Mouse (Mus musculus): ENCODE results near the gene Spg11. TPM values are rescaled to one million over a fixed set of nuclear protein-coding genes. Genes with fewer than 3 reads are reported as not detected.

Gene Spg11
- polyA plus RNA-seq, 1 experiment from 2014 or later, result 17.0 TPM

- no peak for TF ChIP-seq CTCF (IDR thresholded peaks at IDR 0.05)
- ChIA-PET POLR2A (interaction anchor here (1.0 to 1.2 kb wide), 2 partner anchors 11 to 27 kb away, joined by 3 to 4 read pairs; no protein-coding TSS in a partner anchor), CTCF (interaction anchor here (1.4 kb wide), 1 partner anchor 22 kb away, joined by 5 read pairs; no protein-coding TSS in a partner anchor)
- DNase-seq (ENCODE audit: low read depth, low spot score), result no peak
- no peaks in the 10 kb centered on the region for H3K27me3 ChIP-seq
- in situ Hi-C loops (cut with MboI; ENCODE audit: low pct_unique_long_range_greater_than_20kb), result no loop called here
- ATAC-seq, result no peak
Measured at GRCm38 (mm10) chr2:122146687-122147086, 28.5 kb upstream of the Spg11 start.

- ChIA-PET POLR2A (no interaction called here), CTCF (no interaction called here)
- DNase-seq (ENCODE audit: low read depth, low spot score), result no peak
- no peak for ATAC-seq
- in situ Hi-C loops (cut with MboI; ENCODE audit: low pct_unique_long_range_greater_than_20kb), result no loop called here
- TF ChIP-seq CTCF (IDR thresholded peaks at IDR 0.05), result no peak
- H3K27me3 ChIP-seq, result no peaks in the 10 kb centered on the region
Measured at GRCm38 (mm10) chr2:122145756-122146155, 27.6 kb upstream of the Spg11 start.

- in situ Hi-C loops (cut with MboI; ENCODE audit: low pct_unique_long_range_greater_than_20kb), result no loop called here
- POLR2A ChIA-PET, result no interaction called here
- ATAC-seq (no peak), DNase-seq (ENCODE audit: low read depth, low spot score) (no peak)
- no peak for TF ChIP-seq CTCF (IDR thresholded peaks at IDR 0.05)
- CTCF ChIA-PET, result interaction anchor here (0.7 to 1.5 kb wide), 2 partner anchors 11 to 17 kb away, joined by 3 to 5 read pairs; partner anchors contain the start of gene Trim69
- no peaks in the 10 kb centered on the region for H3K27me3 ChIP-seq
Measured at GRCm38 (mm10) chr2:122143111-122143510, 24.9 kb upstream of the Spg11 start.

- DNase-seq (ENCODE audit: low read depth, low spot score), result no peak
- POLR2A ChIA-PET, result no interaction called here
- H3K27me3 ChIP-seq, result peaks cover 5% of the 10 kb centered on the region
- in situ Hi-C loops (cut with MboI; ENCODE audit: low pct_unique_long_range_greater_than_20kb), result no loop called here
- TF ChIP-seq CTCF (IDR thresholded peaks at IDR 0.05), result peak; percentile 15
- no peak for ATAC-seq
- CTCF ChIA-PET, result no interaction called here
Measured at GRCm38 (mm10) chr2:122141332-122141967, 23.3 kb upstream of the Spg11 start.

- in situ Hi-C loops (cut with MboI; ENCODE audit: low pct_unique_long_range_greater_than_20kb), result no loop called here
- peaks cover 5% of the 10 kb centered on the region for H3K27me3 ChIP-seq
- ATAC-seq (no peak), DNase-seq (ENCODE audit: low read depth, low spot score) (no peak)
- POLR2A ChIA-PET, result no interaction called here
- CTCF ChIA-PET, result no interaction called here
- TF ChIP-seq CTCF (IDR thresholded peaks at IDR 0.05), result no peak
Measured at GRCm38 (mm10) chr2:122140815-122141214, 22.6 kb upstream of the Spg11 start.

- peaks cover 5% of the 10 kb centered on the region for H3K27me3 ChIP-seq
- POLR2A ChIA-PET, result interaction anchor here (0.6 kb wide), 1 partner anchor 231 kb away, joined by 4 read pairs; no protein-coding TSS in a partner anchor
- in situ Hi-C loops (cut with MboI; ENCODE audit: low pct_unique_long_range_greater_than_20kb), result no loop called here
- ATAC-seq (no peak), DNase-seq (ENCODE audit: low read depth, low spot score) (no peak)
- TF ChIP-seq CTCF (IDR thresholded peaks at IDR 0.05), result no peak
- CTCF ChIA-PET, result interaction anchor here (0.9 kb wide), 1 partner anchor 13 kb away, joined by 3 read pairs; no protein-coding TSS in a partner anchor
Measured at GRCm38 (mm10) chr2:122137839-122138465, 19.8 kb upstream of the Spg11 start.

- no peak for TF ChIP-seq CTCF (IDR thresholded peaks at IDR 0.05)
- in situ Hi-C loops (cut with MboI; ENCODE audit: low pct_unique_long_range_greater_than_20kb), result no loop called here
- DNase-seq (ENCODE audit: low read depth, low spot score) (no peak), ATAC-seq (no peak)
- ChIA-PET CTCF (interaction anchor here (1.1 to 2.0 kb wide), 2 partner anchors 11 to 28 kb away, joined by 3 to 5 read pairs; partner anchors contain the start of gene Trim69), POLR2A (no interaction called here)
- peaks cover 5% of the 10 kb centered on the region for H3K27me3 ChIP-seq
Measured at GRCm38 (mm10) chr2:122132618-122133017, 14.4 kb upstream of the Spg11 start.

- ATAC-seq (no peak), DNase-seq (ENCODE audit: low read depth, low spot score) (no peak)
- in situ Hi-C loops (cut with MboI; ENCODE audit: low pct_unique_long_range_greater_than_20kb), result no loop called here
- ChIA-PET CTCF (interaction anchor here (1.1 to 2.0 kb wide), 2 partner anchors 12 to 28 kb away, joined by 3 to 5 read pairs; partner anchors contain the start of gene Trim69), POLR2A (no interaction called here)
- H3K27me3 ChIP-seq, result peaks cover 4% of the 10 kb centered on the region
- no peak for TF ChIP-seq CTCF (IDR thresholded peaks at IDR 0.05)
Measured at GRCm38 (mm10) chr2:122132078-122132477, 13.9 kb upstream of the Spg11 start.

- H3K27me3 ChIP-seq, result no peaks in the 10 kb centered on the region
- TF ChIP-seq CTCF (IDR thresholded peaks at IDR 0.05), result no peak
- ChIA-PET POLR2A (no interaction called here), CTCF (interaction anchor here (1.7 kb wide), 1 partner anchor 32 kb away, joined by 4 read pairs; the partner anchor contains the start of gene Trim69)
- in situ Hi-C loops (cut with MboI; ENCODE audit: low pct_unique_long_range_greater_than_20kb), result no loop called here
- ATAC-seq (peak; percentile 85), DNase-seq (ENCODE audit: low read depth, low spot score) (peak; percentile 49)
Measured at GRCm38 (mm10) chr2:122127635-122128034, 9.4 kb upstream of the Spg11 start.

- DNase-seq (ENCODE audit: low read depth, low spot score), result no peak
- H3K27me3 ChIP-seq, result no peaks in the 10 kb centered on the region
- in situ Hi-C loops (cut with MboI; ENCODE audit: low pct_unique_long_range_greater_than_20kb), result no loop called here
- no peak for TF ChIP-seq CTCF (IDR thresholded peaks at IDR 0.05)
- ChIA-PET POLR2A (no interaction called here), CTCF (interaction anchor here (1.7 kb wide), 1 partner anchor 33 kb away, joined by 4 read pairs; the partner anchor contains the start of gene Trim69)
- no peak for ATAC-seq
Measured at GRCm38 (mm10) chr2:122126765-122127347, 8.7 kb upstream of the Spg11 start.

Data from Patski (cell line).